24 mouse cellular contexts compared by ENCODE assay signal in genomic region chr6:92854873-92855272, GRCm38 (mm10). TPM values are rescaled to one million over a fixed set of nuclear protein-coding genes. Genes with fewer than 3 reads are reported as not detected.
A peak's percentile ranks its signal among the peaks of the same experiment; 100 is the strongest.
DNase-seq lines count a peak whose midpoint lies in the region; ATAC-seq and TF ChIP-seq lines count a peak whose summit lies in the region.
"Had no signal": no experiment of that assay in that cellular context is flagged by ENCODE, and none has a peak within 500 bp of the region (broad histone marks: within the 10 kb centered on the region; RNA-seq: fewer than 3 reads in every experiment).

No protein-coding gene starts in this region.

- 69% methylated on average over 4 of the region's 4 CpGs for WGBS in lung, adult 2 months
- 88% methylated on average over 4 of the region's 4 CpGs for WGBS in hindbrain, embryonic 14.5 days

- TF ChIP-seq POLR2A in lung, adult 2 months (IDR thresholded peaks at IDR 0.05; ENCODE audit: borderline replicate concordance, extremely low read depth, low read depth, low read length) = no peak

- peaks cover 2% of the 10 kb centered on the region for H3K4me1 ChIP-seq in lung, adult 2 months (ENCODE audit: control insufficient read depth, insufficient read depth, low read length)
- H3K4me1 ChIP-seq in hindbrain, embryonic 14.5 days (replicated peaks; ENCODE audit: control insufficient read depth, insufficient read depth, low read length) = 0 out of 2 replicates have a peak, but pooled peaks cover 4% of the 10 kb centered on the region

- H3K36me3 ChIP-seq in hindbrain, embryonic 14.5 days (replicated peaks; ENCODE audit: control insufficient read depth, insufficient read depth) = no peaks in the 10 kb centered on the region
- H3K36me3 ChIP-seq: hindbrain, embryonic 10.5 days; hindbrain, embryonic 13.5 days had no signal

- ATAC-seq in hindbrain, embryonic 14.5 days (ENCODE audit: low FRiP score) = no peak
- ATAC-seq: forebrain, embryonic 13.5 days; forebrain, embryonic 16.5 days; hindbrain, postnatal 0 days; Patski had no signal

- H3K9me3 ChIP-seq in hindbrain, embryonic 14.5 days (ENCODE audit: control insufficient read depth, low read length) = no peaks in the 10 kb centered on the region
- H3K9me3 ChIP-seq: forebrain, embryonic 10.5 days; forebrain, embryonic 13.5 days; hindbrain, embryonic 10.5 days; hindbrain, embryonic 13.5 days had no signal

- H3K4me2 ChIP-seq in hindbrain, embryonic 14.5 days (replicated peaks) = no peak overlapping the region
- H3K4me2 ChIP-seq: forebrain, embryonic 13.5 days; heart, embryonic 11.5 days; hindbrain, embryonic 13.5 days had no signal

- peak; percentile 16 for DNase-seq in heart, adult 11 months
- no peak for DNase-seq in heart, adult 9 months (ENCODE audit: low spot score in 2 of 2)
- peak; percentile 24 for DNase-seq in lung, adult 2 months
- DNase-seq in lung, postnatal 14 days = no peak
- peak; percentile 77 for DNase-seq in lung, postnatal 25 days (ENCODE audit: low spot score)
- DNase-seq in hindbrain, embryonic 14.5 days (ENCODE audit: low spot score) = no peak
- DNase-seq in Muller cell, postnatal 12 days (ENCODE audit: inconsistent ontology term) = no peak
- DNase-seq: adrenal gland, postnatal 10 days; adrenal gland, postnatal 36 days; cerebellum, adult 18-20 months; cerebellum, adult 9-10 months; cerebellum, postnatal 14 days; gastrocnemius, postnatal 14 days; heart, adult 18-20 months; heart, postnatal 36 days had no signal

- no peak overlapping the region for H3K9ac ChIP-seq in hindbrain, embryonic 14.5 days
- H3K9ac ChIP-seq: forebrain, embryonic 13.5 days; hindbrain, embryonic 13.5 days had no signal

- no peaks in the 10 kb centered on the region for H3K27me3 ChIP-seq in hindbrain, embryonic 14.5 days (ENCODE audit: control insufficient read depth, insufficient read depth, low read length)
- H3K27me3 ChIP-seq: forebrain, embryonic 13.5 days; hindbrain, embryonic 13.5 days; Patski had no signal

- H3K27ac ChIP-seq in hindbrain, embryonic 14.5 days = no peak overlapping the region
- H3K27ac ChIP-seq: forebrain, embryonic 10.5 days; forebrain, embryonic 13.5 days; hindbrain, embryonic 10.5 days; hindbrain, embryonic 13.5 days; hindbrain, postnatal 0 days had no signal

- no peak overlapping the region for H3K4me3 ChIP-seq in lung, adult 2 months (replicated peaks; ENCODE audit: extremely low read depth, low read depth, low read length)
- no peak overlapping the region for H3K4me3 ChIP-seq in hindbrain, embryonic 14.5 days (replicated peaks; ENCODE audit: low read length)
- H3K4me3 ChIP-seq: forebrain, embryonic 10.5 days; forebrain, embryonic 13.5 days; hindbrain, embryonic 10.5 days; hindbrain, embryonic 13.5 days had no signal

- TF ChIP-seq CTCF in lung, adult 2 months (IDR thresholded peaks at IDR 0.05; ENCODE audit: insufficient read depth, low read length) = no peak

RNA-seq across cellular contexts. Expression of gene Gm15737, which starts 14.3 kb away (rescaled TPM):
- 0.02 TPM in 1 of 2 replicates, not detected in the other for polyA plus RNA-seq in lung, adult 2 months (2012; rRNA removed)
- polyA plus RNA-seq in hindbrain, embryonic 14.5 days (2014; fragmentation: Nextera tagmentation; extraction: Ambion mirVana) = 0.05 TPM in 1 of 2 replicates, not detected in the other
- polyA plus RNA-seq: embryonic facial prominence, embryonic 11.5 days; forebrain, embryonic 13.5 days; forebrain, embryonic 16.5 days; hindbrain, embryonic 13.5 days; hindbrain, postnatal 0 days had no signal

RNA-seq across cellular contexts. Expression of gene A730049H05Rik, which starts 38.6 kb away (rescaled TPM):
- polyA plus RNA-seq in lung, adult 2 months (2012; rRNA removed) = 0.08 and 0.15 TPM in 2 replicates
- 0.46 and 0.97 TPM in 2 replicates for polyA plus RNA-seq in hindbrain, embryonic 14.5 days (2014; fragmentation: Nextera tagmentation; extraction: Ambion mirVana)

Comparison
In these comparisons a context has a peak if more than half of its experiments do, and no peak if none do; other contexts are left out.
1. DNase-seq: peak in heart, adult 11 months (single experiment), lung, adult 2 months (single experiment) and lung, postnatal 25 days (single experiment); none in heart, adult 9 months (0 of 2), lung, postnatal 14 days (single experiment), hindbrain, embryonic 14.5 days (single experiment) and Muller cell, postnatal 12 days (single experiment).